Mouse (Mus musculus) liver, adult 2 months (tissue): Measurements from ENCODE around the gene Ushbp1.
A peak's percentile ranks its signal among the peaks of the same experiment; 100 is the strongest.

Source experiments
- CTCF ChIP-seq: fragments of 200-500 bp; IDR thresholded peaks from 2 replicates; pipeline ENCODE4 v1.5.1; 2011; ENCODE audit warnings: low read depth, low read length, control low read depth
- POLR2A ChIP-seq: fragments of 200-500 bp; IDR thresholded peaks from 2 replicates; pipeline ENCODE4 v1.6.1; 2011; ENCODE audit warnings: low read length, control low read depth; ENCODE audit not compliant: insufficient read depth; ENCODE audit errors: extremely low read depth

GRCm38 (mm10) chr8:71340625-71341024 lies 55.0 kb downstream of the Ushbp1 start:
- TF ChIP-seq CTCF (peak; percentile 51; the same call in 1 of the 2 replicates), POLR2A (no peak)
